In genomic region chr11:121420379-121420778, GRCm38 (mm10) we compare ENCODE assay signal across 8 mouse cellular contexts. TPM values are rescaled to one million over a fixed set of nuclear protein-coding genes. Genes with fewer than 3 reads are reported as not detected.
DNase-seq lines count a peak whose midpoint lies in the region; ATAC-seq and TF ChIP-seq lines count a peak whose summit lies in the region.

No protein-coding gene starts in this region.

- DNase-seq in layer of hippocampus, adult 2 months (ENCODE audit: low spot score in 2 of 2): no peak
- DNase-seq in layer of hippocampus, postnatal 25 days (ENCODE audit: extremely low spot score in 1 of 2, low spot score in 1 of 2): no peak
- no peak for DNase-seq in hindbrain, postnatal 0 days (ENCODE audit: low spot score)
- DNase-seq in adrenal gland, adult (ENCODE audit: inconsistent age in 2 of 2, low spot score in 1 of 2): no peak
- no peak for DNase-seq in cerebellum, adult 11 months
- no peak for DNase-seq in gastrocnemius, postnatal 14 days

- H3K4me2 ChIP-seq in embryonic facial prominence, embryonic 13.5 days: peak overlapping the region; percentile 84
- H3K4me2 ChIP-seq in hindbrain, postnatal 0 days (ENCODE audit: low read depth, low read length): peak overlapping the region; percentile 92
- peak overlapping the region; percentile 72 for H3K4me2 ChIP-seq in myocyte (ENCODE audit: low read depth)

- peak overlapping the region; percentile 96 for H3K27ac ChIP-seq in layer of hippocampus, adult 2 months
- no peak overlapping the region for H3K27ac ChIP-seq in embryonic facial prominence, embryonic 13.5 days
- H3K27ac ChIP-seq in hindbrain, postnatal 0 days: no peak overlapping the region

- no peak for ATAC-seq in embryonic facial prominence, embryonic 13.5 days (ENCODE audit: insufficient number of reproducible peaks, insufficient read depth, low FRiP score, low TSS enrichment, low read depth)
- ATAC-seq in hindbrain, postnatal 0 days: no peak

- no peaks in the 10 kb centered on the region for H3K27me3 ChIP-seq in embryonic facial prominence, embryonic 13.5 days
- no peaks in the 10 kb centered on the region for H3K27me3 ChIP-seq in hindbrain, postnatal 0 days (ENCODE audit: insufficient read depth, low read length)
- H3K27me3 ChIP-seq in myocyte (ENCODE audit: control insufficient read depth, insufficient read depth, insufficient read length): no peaks in the 10 kb centered on the region

- WGBS in embryonic facial prominence, embryonic 13.5 days: 42% methylated on average over 5 of the region's 5 CpGs
- WGBS in hindbrain, postnatal 0 days: 52% methylated on average over 5 of the region's 5 CpGs

- H3K4me3 ChIP-seq in layer of hippocampus, adult 2 months: no peak overlapping the region
- H3K4me3 ChIP-seq in embryonic facial prominence, embryonic 13.5 days: peak overlapping the region; percentile 73
- peak overlapping the region; percentile 67; the same call in 1 of the 2 replicates for H3K4me3 ChIP-seq in hindbrain, postnatal 0 days (ENCODE audit: low read length)
- H3K4me3 ChIP-seq in myocyte: peak overlapping the region; percentile 68

- H3ac ChIP-seq in myocyte (ENCODE audit: control insufficient read depth, insufficient read length): no peak overlapping the region

- H3K9me3 ChIP-seq in embryonic facial prominence, embryonic 13.5 days: no peaks in the 10 kb centered on the region
- H3K9me3 ChIP-seq in hindbrain, postnatal 0 days (ENCODE audit: low read length): no peaks in the 10 kb centered on the region

- no peak for TF ChIP-seq CTCF in layer of hippocampus, adult 2 months (conservative IDR thresholded peaks at IDR 0.05)
- TF ChIP-seq CTCF in hindbrain, postnatal 0 days (IDR thresholded peaks at IDR 0.05; ENCODE audit: low read depth): no peak

- H3K4me1 ChIP-seq in embryonic facial prominence, embryonic 13.5 days: peaks cover 19% of the 10 kb centered on the region
- H3K4me1 ChIP-seq in hindbrain, postnatal 0 days (ENCODE audit: insufficient read depth, low read length): 0 out of 2 replicates have a peak, but pooled peaks cover 9% of the 10 kb centered on the region

- intact Hi-C loops in gastrocnemius, postnatal 14 days (cut with DNase I; ENCODE audit: low total_unique reads): no loop called here

- no peaks in the 10 kb centered on the region for H3K36me3 ChIP-seq in embryonic facial prominence, embryonic 13.5 days
- H3K36me3 ChIP-seq in hindbrain, postnatal 0 days (ENCODE audit: insufficient read depth, low read length): no peaks in the 10 kb centered on the region
- H3K36me3 ChIP-seq in myocyte (ENCODE audit: control insufficient read depth, insufficient read depth): no peaks in the 10 kb centered on the region

- H3K9ac ChIP-seq in embryonic facial prominence, embryonic 13.5 days: peak overlapping the region; percentile 70
- H3K9ac ChIP-seq in hindbrain, postnatal 0 days (replicated peaks; ENCODE audit: low read length): peak overlapping the region; percentile 65; the same call in 1 of the 2 replicates

- no peak for TF ChIP-seq POLR2A in myocyte (IDR thresholded peaks at IDR 0.05; ENCODE audit: insufficient read length, low read depth)

- H3K79me2 ChIP-seq in myocyte (ENCODE audit: control insufficient read depth, insufficient read depth): peaks cover 9% of the 10 kb centered on the region

TF ChIP-seq in myocyte, 11 proteins besides CTCF, POLR2A, EP300 and RAD21:
- no peak for TF ChIP-seq POLR2AphosphoS2 (IDR thresholded peaks at IDR 0.05; ENCODE audit: insufficient read length, low read depth)
- TF ChIP-seq MAX (IDR thresholded peaks at IDR 0.05; ENCODE audit: low read depth): no peak
- TF ChIP-seq E2F4 (IDR thresholded peaks at IDR 0.05; ENCODE audit: insufficient read depth): no peak
- TF ChIP-seq TCF3 (IDR thresholded peaks at IDR 0.05; ENCODE audit: insufficient read length, low read depth): no peak

RNA-seq across cellular contexts. Expression of gene Fn3krp, which starts 0.8 kb away (rescaled TPM):
- 10 to 100 TPM; 52.9 to 55.4 TPM for total RNA-seq in layer of hippocampus, adult 2 months (2021)
- total RNA-seq in layer of hippocampus, postnatal 25 days (2021): 10 to 100 TPM; 50.9 to 51.0 TPM
- polyA plus RNA-seq in embryonic facial prominence, embryonic 13.5 days (2015; fragmentation: Nextera tagmentation; extraction: Ambion mirVana): 10.8 and 12.4 TPM in 2 replicates
- 21.4 and 25.2 TPM in 2 replicates for total RNA-seq in hindbrain, postnatal 0 days (2014; rRNA removed)
- polyA plus RNA-seq in hindbrain, postnatal 0 days (2015; fragmentation: Nextera tagmentation; extraction: Ambion mirVana): 8.4 and 8.6 TPM in 2 replicates
- 5.7 TPM for polyA plus RNA-seq in myocyte (2012; fragmentation: generic; extraction: Trizol)
- 1 to 10 TPM; 4.4 to 5.1 TPM for total RNA-seq in gastrocnemius, postnatal 14 days (2021)

RNA-seq across cellular contexts. Expression of gene Fn3k, which starts 14.3 kb away (rescaled TPM):
- total RNA-seq in layer of hippocampus, adult 2 months (2021): 10 to 100 TPM; 40.7 to 43.5 TPM
- 10 to 100 TPM; 40.2 to 41.3 TPM for total RNA-seq in layer of hippocampus, postnatal 25 days (2021)
- 1.3 and 1.4 TPM in 2 replicates for polyA plus RNA-seq in embryonic facial prominence, embryonic 13.5 days (2015; fragmentation: Nextera tagmentation; extraction: Ambion mirVana)
- total RNA-seq in hindbrain, postnatal 0 days (2014; rRNA removed): 4.5 and 13.4 TPM in 2 replicates
- polyA plus RNA-seq in hindbrain, postnatal 0 days (2015; fragmentation: Nextera tagmentation; extraction: Ambion mirVana): 5.4 and 6.0 TPM in 2 replicates
- 28.9 TPM for polyA plus RNA-seq in myocyte (2012; fragmentation: generic; extraction: Trizol)
- total RNA-seq in gastrocnemius, postnatal 14 days (2021): 1 to 10 TPM; 6.7 to 7.8 TPM

RNA-seq across cellular contexts. Expression of gene Tbcd, which starts 31.4 kb away (rescaled TPM):
- total RNA-seq in layer of hippocampus, adult 2 months (2021): 10 to 100 TPM; 39.5 to 40.3 TPM
- 10 to 100 TPM; 41.7 to 46.2 TPM for total RNA-seq in layer of hippocampus, postnatal 25 days (2021)
- 42.1 and 42.5 TPM in 2 replicates for polyA plus RNA-seq in embryonic facial prominence, embryonic 13.5 days (2015; fragmentation: Nextera tagmentation; extraction: Ambion mirVana)
- total RNA-seq in hindbrain, postnatal 0 days (2014; rRNA removed): 102 and 110 TPM in 2 replicates
- 55.6 and 57.1 TPM in 2 replicates for polyA plus RNA-seq in hindbrain, postnatal 0 days (2015; fragmentation: Nextera tagmentation; extraction: Ambion mirVana)
- 111 TPM for polyA plus RNA-seq in myocyte (2012; fragmentation: generic; extraction: Trizol)
- 10 to 100 TPM; 13.6 to 14.1 TPM for total RNA-seq in gastrocnemius, postnatal 14 days (2021)

RNA-seq across cellular contexts. Expression of gene Rab40b, which starts 32.3 kb away (rescaled TPM):
- 10 to 100 TPM; 64.8 to 69.4 TPM for total RNA-seq in layer of hippocampus, adult 2 months (2021)
- 10 to 100 TPM; 62.5 to 66.8 TPM for total RNA-seq in layer of hippocampus, postnatal 25 days (2021)
- polyA plus RNA-seq in embryonic facial prominence, embryonic 13.5 days (2015; fragmentation: Nextera tagmentation; extraction: Ambion mirVana): 10.7 and 13.1 TPM in 2 replicates
- total RNA-seq in hindbrain, postnatal 0 days (2014; rRNA removed): 7.6 and 11.4 TPM in 2 replicates
- 8.9 and 9.9 TPM in 2 replicates for polyA plus RNA-seq in hindbrain, postnatal 0 days (2015; fragmentation: Nextera tagmentation; extraction: Ambion mirVana)
- polyA plus RNA-seq in myocyte (2012; fragmentation: generic; extraction: Trizol): 13.5 TPM
- total RNA-seq in gastrocnemius, postnatal 14 days (2021): 10 to 100 TPM; 14.7 to 20.5 TPM
